Mouse (Mus musculus) forebrain, embryonic 14.5 days (tissue): ENCODE measurements around the gene Sipa1l2. TPM values are rescaled to one million over a fixed set of nuclear protein-coding genes. Genes with fewer than 3 reads are reported as not detected.

ENCODE experiments used
- ATAC-seq: fragments of 200-750 bp; cut with Nextera tagmentation; 2 replicates; pipeline ENCODE4 v1.8.0; 2017; ENCODE audit warnings: mild to moderate bottlenecking, moderate library complexity
- DNase-seq: peaks from one replicate; pipeline ENCODE4 v3.0.0-alpha.2; 2015; ENCODE audit warnings: low spot score
- H3K27ac ChIP-seq: fragments of 300-500 bp; sonication (generic); 2 replicates; pipeline ENCODE4 v1.5.1; 2014; ENCODE audit warnings: low read depth, mild to moderate bottlenecking, control low read depth, low read length, moderate library complexity
- H3K27me3 ChIP-seq: fragments of 300-500 bp; sonication (generic); replicated peaks from 2 replicates; pipeline ENCODE4 v1.6.1; 2014; ENCODE audit warnings: low read length, control low read depth, mixed read lengths; ENCODE audit not compliant: control insufficient read depth, insufficient read depth
- H3K36me3 ChIP-seq: fragments of 300-500 bp; sonication (generic); 2 replicates; pipeline ENCODE4 v1.6.1; 2014; ENCODE audit warnings: low read length, control low read depth; ENCODE audit not compliant: control insufficient read depth, insufficient read depth
- H3K4me1 ChIP-seq: fragments of 300-500 bp; sonication (generic); 2 replicates; pipeline ENCODE4 v1.6.1; 2014; ENCODE audit warnings: antibody characterized with exemption, low read length, control low read depth; ENCODE audit not compliant: control insufficient read depth, insufficient read depth
- H3K4me2 ChIP-seq: fragments of 300-500 bp; sonication (generic); 2 replicates; pipeline ENCODE4 v1.6.1; 2014; ENCODE audit warnings: mild to moderate bottlenecking, control low read depth, low read length
- H3K4me3 ChIP-seq: fragments of 300-500 bp; sonication (generic); 2 replicates; pipeline ENCODE4 v1.5.1; 2014; ENCODE audit warnings: low read depth, low read length, control low read depth
- H3K9ac ChIP-seq: fragments of 300-500 bp; sonication (generic); 2 replicates; pipeline ENCODE4 v1.6.1; 2014; ENCODE audit warnings: mild to moderate bottlenecking, low read length, control low read depth, moderate library complexity
- H3K9me3 ChIP-seq: fragments of 300-500 bp; sonication (generic); replicated peaks from 2 replicates; pipeline ENCODE4 v1.6.1; 2016; ENCODE audit warnings: low read length, control low read depth, mixed read lengths; ENCODE audit not compliant: control insufficient read depth
- WGBS: fragments of 180-500 bp; shearing (Covaris S2); extraction: QIAGEN DNeasy Blood & Tissue Kit; methylation state at CpG from one replicate; pipeline ENCODE4 v1.1.7; 2014; 5-methylcytosine and 5-hydroxymethylcytosine counted together
- polyA plus RNA-seq: library from polyadenylated mRNA; unstranded; fragments of >200 nt; fragmentation: Nextera tagmentation; extraction: Ambion mirVana; gene quantifications from 2 replicates; pipeline ENCODE4 v1.2.1, GENCODE M21; 2014

Sipa1l2 gene
- polyA plus RNA-seq, 1 experiment from 2014 or later = 15.5 TPM

- DNase-seq (no peak), ATAC-seq (no peak)
- H3K27ac ChIP-seq = no peak overlapping the region
- no peak overlapping the region for H3K4me3 ChIP-seq
- no peaks in the 10 kb centered on the region for H3K36me3 ChIP-seq
- no peak overlapping the region for H3K9ac ChIP-seq
- H3K4me1 ChIP-seq = no peaks in the 10 kb centered on the region
- no peak overlapping the region for H3K4me2 ChIP-seq
- H3K9me3 ChIP-seq = no peaks in the 10 kb centered on the region
- no peaks in the 10 kb centered on the region for H3K27me3 ChIP-seq
- WGBS = 83% methylated on average over 4 of the region's 4 CpGs
Observed at GRCm38 (mm10) chr8:125607714-125608223, 38.2 kb upstream of the Sipa1l2 start.

DNA sequence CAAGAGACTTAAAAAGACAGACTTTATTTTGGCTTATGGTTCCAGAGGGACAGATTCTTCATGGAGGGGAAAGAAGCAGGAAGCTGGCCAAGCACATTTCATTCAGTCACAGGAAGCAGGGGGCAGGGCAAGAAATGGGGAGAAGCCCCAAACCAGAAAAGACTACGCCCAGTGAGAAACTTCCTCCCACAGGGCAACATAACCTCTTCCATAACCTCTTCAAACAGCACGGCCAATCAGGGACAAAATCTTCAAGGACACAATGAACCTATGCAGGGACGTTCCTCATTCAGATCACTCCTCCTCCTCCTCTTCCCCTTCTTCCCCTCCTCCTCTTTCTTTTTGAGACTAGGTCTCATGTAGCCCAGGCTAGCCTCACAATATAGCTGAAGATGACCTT, 37.3 kb upstream of the Sipa1l2 start:
- no peaks in the 10 kb centered on the region for H3K27me3 ChIP-seq
- 73% methylated on average over 3 of the region's 3 CpGs for WGBS
- H3K9me3 ChIP-seq = no peaks in the 10 kb centered on the region
- no peak overlapping the region for H3K4me2 ChIP-seq
- no peaks in the 10 kb centered on the region for H3K36me3 ChIP-seq
- H3K4me1 ChIP-seq = no peaks in the 10 kb centered on the region
- no peak overlapping the region for H3K4me3 ChIP-seq
- H3K9ac ChIP-seq = no peak overlapping the region
- ATAC-seq (no peak), DNase-seq (no peak)
- no peak overlapping the region for H3K27ac ChIP-seq

DNA sequence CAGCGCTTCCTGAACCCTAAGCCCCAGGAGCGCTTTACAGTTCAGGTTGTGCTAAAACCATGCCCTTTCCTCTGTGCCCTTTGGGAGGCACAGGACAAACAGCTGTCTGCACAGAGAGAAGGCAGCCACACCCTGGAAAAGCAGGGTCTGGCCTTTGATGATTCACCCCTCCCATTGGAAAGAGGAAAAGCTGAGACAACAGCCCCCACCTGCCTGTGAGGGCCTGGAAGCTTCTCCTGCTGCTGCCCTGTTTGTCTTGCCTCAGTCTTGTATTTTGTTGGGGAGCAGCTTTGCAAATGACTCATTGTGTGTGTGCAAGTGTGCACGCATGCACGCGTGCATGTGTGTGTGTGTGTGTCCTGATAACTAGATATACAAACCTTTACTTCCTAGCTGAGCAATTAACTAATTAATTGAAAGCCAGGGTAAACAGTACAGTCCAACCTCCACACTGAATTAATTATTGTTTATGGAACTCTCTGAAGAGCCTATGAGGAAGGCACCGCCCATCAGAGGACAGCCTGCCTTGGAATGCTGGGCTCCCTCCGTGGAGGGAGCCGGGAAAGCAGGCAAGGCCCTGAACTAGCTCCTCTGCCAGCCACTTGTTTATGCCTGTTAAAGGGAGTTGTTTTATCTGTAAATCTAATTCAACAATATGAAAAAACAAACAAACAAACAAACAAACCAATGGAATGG, 35.4 kb upstream of the Sipa1l2 start:
- H3K9me3 ChIP-seq = no peaks in the 10 kb centered on the region
- no peak for DNase-seq
- WGBS = 74% methylated on average over 8 of the region's 8 CpGs
- H3K27ac ChIP-seq = no peak overlapping the region
- no peak overlapping the region for H3K4me2 ChIP-seq
- no peak overlapping the region for H3K4me3 ChIP-seq
- H3K9ac ChIP-seq = no peak overlapping the region
- no peaks in the 10 kb centered on the region for H3K4me1 ChIP-seq
- no peak for ATAC-seq
- no peaks in the 10 kb centered on the region for H3K36me3 ChIP-seq
- no peaks in the 10 kb centered on the region for H3K27me3 ChIP-seq

- no peak for DNase-seq
Observed at GRCm38 (mm10) chr8:125604213-125604816, 34.7 kb upstream of the Sipa1l2 start.

GRCm38 (mm10) chr8:125603312-125603840, 33.8 kb upstream of the Sipa1l2 start:
- DNase-seq = no peak
- Histone ChIP-seq H3K9me3 (no peaks in the 10 kb centered on the region), H3K9ac (no peak overlapping the region), H3K4me1 (no peaks in the 10 kb centered on the region), H3K27me3 (no peaks in the 10 kb centered on the region), H3K4me3 (no peak overlapping the region), H3K4me2 (no peak overlapping the region), H3K27ac (no peak overlapping the region), H3K36me3 (no peaks in the 10 kb centered on the region)
- 88% methylated on average over 8 of the region's 8 CpGs for WGBS
- ATAC-seq = no peak

More at GRCm38 (mm10) chr8:125604213-125604816, 34.7 kb upstream of the Sipa1l2 start:
- Histone ChIP-seq H3K4me3 (no peak overlapping the region), H3K9ac (no peak overlapping the region), H3K36me3 (no peaks in the 10 kb centered on the region), H3K27me3 (no peaks in the 10 kb centered on the region), H3K4me2 (no peak overlapping the region), H3K4me1 (no peaks in the 10 kb centered on the region), H3K27ac (no peak overlapping the region), H3K9me3 (no peaks in the 10 kb centered on the region)
- WGBS = 90% methylated on average over 18 of the region's 18 CpGs
- ATAC-seq = no peak

GRCm38 (mm10) chr8:125600033-125600686, 30.6 kb upstream of the Sipa1l2 start:
- Histone ChIP-seq H3K27me3 (no peaks in the 10 kb centered on the region), H3K27ac (no peak overlapping the region), H3K36me3 (no peaks in the 10 kb centered on the region), H3K9ac (no peak overlapping the region), H3K4me2 (no peak overlapping the region), H3K4me1 (peaks cover 3% of the 10 kb centered on the region; the same call in 1 of the 2 replicates), H3K9me3 (no peaks in the 10 kb centered on the region), H3K4me3 (no peak overlapping the region)
- ATAC-seq (no peak), DNase-seq (no peak)
- WGBS = 75% methylated on average over 12 of the region's 12 CpGs

DNA sequence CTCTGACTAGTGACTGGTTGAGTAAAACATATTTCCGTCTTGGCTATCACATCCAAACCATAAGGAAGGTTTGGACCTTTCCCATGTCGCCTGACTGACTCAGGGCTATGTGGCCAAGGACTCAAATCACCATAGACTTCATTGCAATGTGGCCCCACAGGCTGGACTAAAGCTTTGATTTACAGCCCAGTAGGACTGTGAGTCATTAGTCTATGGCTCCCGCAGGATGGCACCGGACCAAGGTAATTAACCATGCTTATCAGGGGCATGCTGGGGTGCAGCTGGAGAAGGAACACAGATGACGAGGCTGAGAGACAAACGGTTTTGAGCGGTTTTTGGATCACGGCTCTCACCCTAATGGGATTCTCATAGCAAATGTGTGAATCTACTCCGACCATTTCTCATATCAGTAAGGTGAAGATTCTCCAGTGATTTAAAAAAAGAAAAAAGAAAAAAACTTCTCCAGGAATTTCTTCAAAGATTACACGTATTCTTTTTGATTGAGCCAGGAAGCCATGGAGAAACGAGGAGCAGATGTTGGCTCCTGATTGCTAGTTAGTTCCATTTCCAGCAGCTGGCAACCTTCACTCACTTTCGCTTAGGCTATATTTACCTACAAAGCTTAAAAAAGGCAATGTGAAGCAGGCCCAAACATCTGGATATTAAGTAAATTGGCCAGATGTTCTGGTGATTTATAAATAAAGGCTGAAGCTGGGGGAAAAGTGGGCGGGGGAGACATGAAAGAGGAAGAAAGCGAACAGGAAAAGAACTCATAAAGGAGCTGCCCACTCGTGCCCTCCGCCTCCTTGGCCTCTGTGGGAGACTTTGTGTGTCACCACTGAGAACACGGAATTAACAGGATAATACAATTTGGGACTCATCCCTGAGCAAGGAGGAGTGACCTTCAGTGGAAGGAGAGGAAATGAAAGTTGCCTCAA, 26.2 kb upstream of the Sipa1l2 start:
- Histone ChIP-seq H3K4me1 (peaks cover 3% of the 10 kb centered on the region; the same call in 1 of the 2 replicates), H3K27ac (no peak overlapping the region), H3K4me3 (no peak overlapping the region), H3K4me2 (no peak overlapping the region), H3K9me3 (no peaks in the 10 kb centered on the region), H3K27me3 (no peaks in the 10 kb centered on the region), H3K36me3 (no peaks in the 10 kb centered on the region), H3K9ac (no peak overlapping the region)
- ATAC-seq (peak; percentile 29; the same call in 1 of the 2 replicates), DNase-seq (peak; percentile 71)
- WGBS = 58% methylated on average over 17 of the region's 17 CpGs

GRCm38 (mm10) chr8:125590363-125590762, 20.8 kb upstream of the Sipa1l2 start:
- DNase-seq = peak; percentile 28
- H3K9ac ChIP-seq = no peak overlapping the region
- 17% methylated on average over 3 of the region's 3 CpGs for WGBS
- H3K36me3 ChIP-seq = no peaks in the 10 kb centered on the region
- no peaks in the 10 kb centered on the region for H3K9me3 ChIP-seq
- no peak overlapping the region for H3K4me2 ChIP-seq
- no peaks in the 10 kb centered on the region for H3K27me3 ChIP-seq
- H3K4me3 ChIP-seq = no peak overlapping the region
- H3K27ac ChIP-seq = no peak overlapping the region
- 0 out of 2 replicates have a peak, but pooled peaks cover 4% of the 10 kb centered on the region for H3K4me1 ChIP-seq
- 0 out of 2 replicates have a peak, but pooled peaks have one; percentile 20 for ATAC-seq
